Mouse (Mus musculus) bone marrow macrophage, adult 2 months (primary cell): ENCODE data around the gene Map3k7cl.

ENCODE experiments used
- CTCF ChIP-seq: IDR thresholded peaks from 2 replicates; pipeline ENCODE4 v1.5.1; 2012; ENCODE audit warnings: low read depth, mild to moderate bottlenecking, low read length, moderate library complexity
- POLR2A ChIP-seq: IDR thresholded peaks from 2 replicates; pipeline ENCODE4 v1.6.1; 2012; ENCODE audit warnings: mild to moderate bottlenecking, low read depth, low read length, borderline replicate concordance

DNA sequence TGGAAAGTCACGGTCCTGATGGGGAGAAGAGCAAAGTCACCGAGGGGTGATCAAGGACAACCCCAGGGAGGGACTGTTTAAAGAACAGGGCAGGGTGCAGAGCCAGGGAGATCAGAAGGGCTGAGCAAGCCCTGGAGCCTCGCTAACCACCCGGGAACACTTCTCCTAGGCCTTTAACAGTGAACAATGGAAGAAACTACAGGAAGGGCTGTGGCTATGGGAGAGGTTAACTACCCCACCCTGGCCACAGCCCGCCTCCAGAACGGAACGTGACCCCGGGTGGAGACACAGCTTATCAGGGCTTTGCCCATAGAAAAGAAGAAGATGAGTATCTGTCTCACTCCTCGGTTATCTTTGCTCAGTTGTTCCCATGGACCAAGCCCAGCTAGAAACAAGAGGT is 50.9 kb downstream of the Map3k7cl start:
- TF ChIP-seq POLR2A = no peak
- no peak for TF ChIP-seq CTCF
